ENCODE assay signal across 13 mouse cellular contexts in genomic region chr9:46122731-46123130, GRCm38 (mm10).
DNase-seq lines count a peak whose midpoint lies in the region; ATAC-seq lines count a peak whose summit lies in the region.
"Had no signal": no experiment of that assay in that cellular context is flagged by ENCODE, and none has a peak within 500 bp of the region (broad histone marks: within the 10 kb centered on the region; RNA-seq: fewer than 3 reads in every experiment).

No protein-coding gene starts in this region.

- H3K4me3 ChIP-seq in heart, embryonic 15.5 days = no peak overlapping the region
- H3K4me3 ChIP-seq in neural tube, embryonic 13.5 days = no peak overlapping the region
- H3K4me3 ChIP-seq: hindbrain, embryonic 12.5 days; neural tube, embryonic 12.5 days had no signal

- H3K27me3 ChIP-seq in heart, embryonic 15.5 days = no peaks in the 10 kb centered on the region
- H3K27me3 ChIP-seq in neural tube, embryonic 13.5 days = no peaks in the 10 kb centered on the region
- H3K27me3 ChIP-seq: hindbrain, embryonic 12.5 days; neural tube, embryonic 12.5 days had no signal

- H3K27ac ChIP-seq in heart, embryonic 15.5 days = peak overlapping the region; percentile 62
- no peak overlapping the region; the same call in 1 of the 2 replicates for H3K27ac ChIP-seq in neural tube, embryonic 13.5 days (replicated peaks)
- H3K27ac ChIP-seq: hindbrain, embryonic 12.5 days; neural tube, embryonic 12.5 days had no signal

- no peaks in the 10 kb centered on the region for H3K9me3 ChIP-seq in heart, embryonic 15.5 days (replicated peaks)
- no peaks in the 10 kb centered on the region for H3K9me3 ChIP-seq in neural tube, embryonic 13.5 days
- H3K9me3 ChIP-seq: hindbrain, embryonic 12.5 days; neural tube, embryonic 12.5 days had no signal

- no peak for DNase-seq in heart, postnatal 10 days
- peak; percentile 28 to 43 for DNase-seq in layer of hippocampus, adult 18-20 months (ENCODE audit: low spot score in 2 of 2)
- DNase-seq in layer of hippocampus, postnatal 36 days = no peak
- no peak for DNase-seq in neural tube, embryonic 10.5 days (ENCODE audit: extremely low spot score, low spot score)
- DNase-seq in frontal cortex, postnatal 10 days (ENCODE audit: low spot score in 2 of 2) = no peak
- DNase-seq: cerebellum, adult 11 months; cerebellum, postnatal 25 days; left cerebral cortex, postnatal 4 days; right cerebral cortex, postnatal 4 days had no signal

- H3K36me3 ChIP-seq in heart, embryonic 15.5 days = no peaks in the 10 kb centered on the region
- peaks cover 5% of the 10 kb centered on the region; the same call in 1 of the 2 replicates for H3K36me3 ChIP-seq in neural tube, embryonic 13.5 days

- peaks cover 26% of the 10 kb centered on the region for H3K4me1 ChIP-seq in heart, embryonic 15.5 days (replicated peaks)
- H3K4me1 ChIP-seq in neural tube, embryonic 13.5 days (replicated peaks) = peaks cover 39% of the 10 kb centered on the region

- no peak overlapping the region for H3K9ac ChIP-seq in heart, embryonic 15.5 days
- H3K9ac ChIP-seq in neural tube, embryonic 13.5 days = 0 out of 2 replicates have a peak overlapping the region, but pooled peaks have one; percentile 2
- H3K9ac ChIP-seq: hindbrain, embryonic 12.5 days; neural tube, embryonic 12.5 days had no signal

- ATAC-seq in heart, embryonic 15.5 days (replicated peaks; ENCODE audit: insufficient number of reproducible peaks, insufficient read depth, low FRiP score, low read depth) = no peak
- ATAC-seq in neural tube, embryonic 13.5 days (ENCODE audit: low read depth) = no peak

- WGBS in heart, embryonic 15.5 days = 70% methylated on average over 9 of the region's 9 CpGs
- 89% methylated on average over 9 of the region's 9 CpGs for WGBS in neural tube, embryonic 13.5 days

- intact Hi-C loops in heart, postnatal 10 days (cut with DNase I) = loop anchor here (2.0 to 5.0 kb wide), 3 partner anchors 62 to 110 kb away; partner anchors contain the start of genes Pafah1b2 and Sik3

- H3K4me2 ChIP-seq in heart, embryonic 15.5 days = no peak overlapping the region
- no peak overlapping the region for H3K4me2 ChIP-seq in neural tube, embryonic 13.5 days
- H3K4me2 ChIP-seq: hindbrain, embryonic 12.5 days; neural tube, embryonic 12.5 days had no signal

Comparison
In these comparisons a context has a peak if more than half of its experiments do, and no peak if none do; other contexts are left out.
1. DNase-seq: peak in layer of hippocampus, adult 18-20 months (2 of 2); none in heart, postnatal 10 days (0 of 2), layer of hippocampus, postnatal 36 days (0 of 2), neural tube, embryonic 10.5 days (single experiment) and frontal cortex, postnatal 10 days (0 of 2).